Mouse (Mus musculus) hindbrain, embryonic 15.5 days (tissue): ENCODE measurements around the gene Alg5. TPM values are rescaled to one million over a fixed set of nuclear protein-coding genes. Genes with fewer than 3 reads are reported as not detected.

Experiments
- ATAC-seq: fragments of 200-750 bp; cut with Nextera tagmentation; 2 replicates; pipeline ENCODE4 v1.8.0; 2017; ENCODE audit warnings: low read depth, moderate number of reproducible peaks, moderate TSS enrichment; ENCODE audit not compliant: low FRiP score
- H3K27ac ChIP-seq: fragments of 300-500 bp; sonication (generic); replicated peaks from 2 replicates; pipeline ENCODE4 v1.5.1; 2015; ENCODE audit warnings: mild to moderate bottlenecking, inconsistent platforms
- H3K27me3 ChIP-seq: fragments of 300-500 bp; sonication (generic); 2 replicates; pipeline ENCODE4 v1.6.1; 2015; ENCODE audit warnings: control low read depth, inconsistent platforms
- H3K36me3 ChIP-seq: fragments of 300-500 bp; sonication (generic); 2 replicates; pipeline ENCODE4 v1.6.1; 2015; ENCODE audit warnings: control low read depth, inconsistent platforms
- H3K4me1 ChIP-seq: fragments of 300-500 bp; sonication (generic); replicated peaks from 2 replicates; pipeline ENCODE4 v1.6.1; 2015; ENCODE audit warnings: control low read depth, inconsistent platforms
- H3K4me2 ChIP-seq: fragments of 300-500 bp; sonication (generic); 2 replicates; pipeline ENCODE4 v1.6.1; 2015; ENCODE audit warnings: moderate library complexity, mild to moderate bottlenecking, inconsistent platforms
- H3K4me3 ChIP-seq: fragments of 300-500 bp; sonication (generic); 2 replicates; pipeline ENCODE4 v1.5.1; 2015; ENCODE audit warnings: mild to moderate bottlenecking, inconsistent platforms
- H3K9ac ChIP-seq: fragments of 300-500 bp; sonication (generic); 2 replicates; pipeline ENCODE4 v1.6.1; 2015; ENCODE audit warnings: inconsistent platforms
- H3K9me3 ChIP-seq: fragments of 300-500 bp; sonication (generic); 2 replicates; pipeline ENCODE4 v1.6.1; 2016; ENCODE audit warnings: control low read depth, inconsistent platforms
- WGBS: fragments of 180-500 bp; shearing (Covaris S2); methylation state at CpG from one replicate; pipeline ENCODE4 v1.1.7; 2015; 5-methylcytosine and 5-hydroxymethylcytosine counted together
- polyA plus RNA-seq: library from polyadenylated mRNA; unstranded; fragments of >200 nt; fragmentation: Nextera tagmentation; extraction: Ambion mirVana; gene quantifications from 2 replicates; pipeline ENCODE4 v1.2.1, GENCODE M21; 2015

Gene Alg5
- polyA plus RNA-seq, 1 experiment from 2014 or later = 45.4 TPM

DNA sequence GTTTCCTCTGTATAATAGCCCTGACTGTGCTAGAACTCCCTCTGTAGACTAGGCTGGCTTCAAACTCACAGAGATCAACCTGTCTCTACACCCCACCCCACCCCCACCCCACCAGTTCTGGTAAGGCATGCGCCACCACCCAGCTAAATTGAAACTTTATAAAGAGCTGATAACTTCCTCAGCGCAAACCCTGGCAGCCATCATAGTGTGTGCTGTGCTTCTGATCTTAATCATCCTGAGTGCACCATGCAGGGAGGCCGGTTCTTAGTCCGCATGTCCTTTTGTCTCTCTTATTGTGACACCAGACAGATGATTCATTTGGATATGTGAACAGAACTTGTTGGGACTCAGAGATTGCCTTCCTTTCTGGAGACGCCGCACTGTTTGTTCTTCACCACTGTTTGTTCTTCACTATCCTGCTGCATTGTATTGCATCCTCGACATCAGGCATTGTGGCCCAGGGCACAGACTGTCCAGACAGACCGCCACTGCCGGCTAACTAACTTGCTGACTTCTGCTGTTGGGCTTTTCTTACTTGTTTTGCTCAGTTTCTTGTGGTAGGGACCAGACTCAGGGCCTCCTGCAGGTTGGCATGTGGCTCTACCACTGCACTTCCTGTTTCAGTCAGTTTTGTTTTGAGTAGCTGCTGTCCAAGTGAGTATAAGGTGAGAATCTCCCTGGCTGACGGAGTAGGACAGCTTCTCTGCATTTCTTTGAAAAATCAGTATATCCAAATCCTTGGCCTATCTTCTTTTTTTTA is 11.4 kb upstream of the Alg5 start:
- Histone ChIP-seq H3K27me3 (no peaks in the 10 kb centered on the region), H3K27ac (no peak overlapping the region), H3K9ac (no peak overlapping the region), H3K4me2 (no peak overlapping the region), H3K4me1 (no peaks in the 10 kb centered on the region), H3K36me3 (peaks cover 60% of the 10 kb centered on the region), H3K9me3 (no peaks in the 10 kb centered on the region), H3K4me3 (no peak overlapping the region)
- no peak for ATAC-seq
- 77% methylated on average over 10 of the region's 10 CpGs for WGBS

DNA sequence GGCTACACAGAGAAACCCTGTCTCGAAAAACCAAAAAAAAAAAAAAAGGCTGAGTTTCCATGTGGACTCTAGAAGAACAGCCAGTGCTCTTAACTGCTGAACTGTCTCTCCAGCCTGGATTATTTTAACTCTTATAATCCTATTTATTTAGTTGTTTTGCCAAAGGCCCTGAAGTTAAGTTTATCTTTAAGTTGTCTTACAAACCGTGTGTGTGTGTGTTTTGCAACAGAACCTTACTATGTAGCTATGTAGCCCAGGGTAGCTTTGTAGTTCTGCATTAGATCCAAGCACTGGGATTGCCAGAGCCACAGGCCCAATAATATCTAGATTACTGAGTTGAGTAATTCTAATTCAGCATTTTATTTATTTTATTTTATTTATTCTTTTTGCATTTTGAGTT is 10.0 kb upstream of the Alg5 start:
- Histone ChIP-seq H3K4me3 (no peak overlapping the region), H3K4me1 (no peaks in the 10 kb centered on the region), H3K4me2 (no peak overlapping the region), H3K27me3 (no peaks in the 10 kb centered on the region), H3K9me3 (no peaks in the 10 kb centered on the region), H3K9ac (no peak overlapping the region), H3K36me3 (peaks cover 67% of the 10 kb centered on the region), H3K27ac (no peak overlapping the region)
- 91% methylated on average over 2 of the region's 2 CpGs for WGBS
- ATAC-seq = no peak

- H3K4me3 ChIP-seq = no peak overlapping the region
- H3K36me3 ChIP-seq = peaks cover 65% of the 10 kb centered on the region
- no peak overlapping the region for H3K9ac ChIP-seq
- no peaks in the 10 kb centered on the region for H3K9me3 ChIP-seq
- no peaks in the 10 kb centered on the region for H3K27me3 ChIP-seq
- no peaks in the 10 kb centered on the region for H3K4me1 ChIP-seq
- H3K27ac ChIP-seq = no peak overlapping the region
- WGBS = 90% methylated on average over 2 of the region's 2 CpGs
- ATAC-seq = no peak
- no peak overlapping the region for H3K4me2 ChIP-seq
Observed at GRCm38 (mm10) chr3:54727588-54727987, 7.8 kb upstream of the Alg5 start.

DNA sequence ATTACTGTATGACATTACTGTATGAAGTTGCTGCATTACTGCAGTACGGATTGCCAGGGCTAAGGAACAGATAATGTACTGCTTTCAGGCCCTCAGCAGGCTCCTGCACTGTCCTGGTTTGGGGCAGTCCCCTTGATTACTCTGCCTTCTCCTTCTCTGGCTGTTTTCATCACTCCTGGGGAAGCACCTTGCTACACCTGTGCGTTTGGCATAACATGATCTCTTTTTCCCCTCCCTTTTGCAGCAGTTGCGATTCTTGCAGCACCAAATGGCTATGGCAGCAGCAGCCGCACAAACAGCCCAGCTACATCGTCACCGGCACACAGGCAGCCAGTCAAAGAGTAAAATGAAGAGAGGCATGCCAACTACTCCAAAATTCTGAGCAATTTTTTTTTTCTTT is 7.2 kb upstream of the Alg5 start:
- Histone ChIP-seq H3K4me1 (peaks cover 5% of the 10 kb centered on the region), H3K36me3 (peaks cover 60% of the 10 kb centered on the region), H3K4me3 (no peak overlapping the region), H3K9ac (no peak overlapping the region), H3K27me3 (no peaks in the 10 kb centered on the region), H3K9me3 (no peaks in the 10 kb centered on the region), H3K4me2 (no peak overlapping the region), H3K27ac (no peak overlapping the region)
- WGBS = 98% methylated on average over 6 of the region's 6 CpGs
- ATAC-seq = no peak

- Histone ChIP-seq H3K27me3 (no peaks in the 10 kb centered on the region), H3K4me3 (no peak overlapping the region), H3K4me1 (peaks cover 23% of the 10 kb centered on the region), H3K27ac (no peak overlapping the region), H3K9ac (no peak overlapping the region), H3K4me2 (no peak overlapping the region), H3K36me3 (peaks cover 49% of the 10 kb centered on the region), H3K9me3 (no peaks in the 10 kb centered on the region)
- 92% methylated on average over 8 of the region's 8 CpGs for WGBS
- no peak for ATAC-seq
Observed at GRCm38 (mm10) chr3:54731626-54732150, 3.7 kb upstream of the Alg5 start.

GRCm38 (mm10) chr3:54732371-54732770 is 3.0 kb upstream of the Alg5 start:
- Histone ChIP-seq H3K9ac (no peak overlapping the region), H3K9me3 (no peaks in the 10 kb centered on the region), H3K36me3 (peaks cover 42% of the 10 kb centered on the region), H3K4me3 (no peak overlapping the region), H3K27me3 (no peaks in the 10 kb centered on the region), H3K4me1 (peaks cover 23% of the 10 kb centered on the region), H3K4me2 (no peak overlapping the region), H3K27ac (no peak overlapping the region)
- 97% methylated on average over 4 of the region's 4 CpGs for WGBS
- ATAC-seq = no peak

GRCm38 (mm10) chr3:54734411-54735246 is 710 bp upstream of the Alg5 start:
- H3K27me3 ChIP-seq = no peaks in the 10 kb centered on the region
- peak overlapping the region; percentile 98 for H3K9ac ChIP-seq
- peak; percentile 97 for ATAC-seq
- peaks cover 23% of the 10 kb centered on the region for H3K4me1 ChIP-seq
- H3K36me3 ChIP-seq = peaks cover 29% of the 10 kb centered on the region
- no peaks in the 10 kb centered on the region for H3K9me3 ChIP-seq
- under 1% methylated on average over 82 of the region's 84 CpGs for WGBS
- peak overlapping the region; percentile 99 for H3K27ac ChIP-seq
- peak overlapping the region; percentile 81 for H3K4me3 ChIP-seq
- H3K4me2 ChIP-seq = peak overlapping the region; percentile 70

DNA sequence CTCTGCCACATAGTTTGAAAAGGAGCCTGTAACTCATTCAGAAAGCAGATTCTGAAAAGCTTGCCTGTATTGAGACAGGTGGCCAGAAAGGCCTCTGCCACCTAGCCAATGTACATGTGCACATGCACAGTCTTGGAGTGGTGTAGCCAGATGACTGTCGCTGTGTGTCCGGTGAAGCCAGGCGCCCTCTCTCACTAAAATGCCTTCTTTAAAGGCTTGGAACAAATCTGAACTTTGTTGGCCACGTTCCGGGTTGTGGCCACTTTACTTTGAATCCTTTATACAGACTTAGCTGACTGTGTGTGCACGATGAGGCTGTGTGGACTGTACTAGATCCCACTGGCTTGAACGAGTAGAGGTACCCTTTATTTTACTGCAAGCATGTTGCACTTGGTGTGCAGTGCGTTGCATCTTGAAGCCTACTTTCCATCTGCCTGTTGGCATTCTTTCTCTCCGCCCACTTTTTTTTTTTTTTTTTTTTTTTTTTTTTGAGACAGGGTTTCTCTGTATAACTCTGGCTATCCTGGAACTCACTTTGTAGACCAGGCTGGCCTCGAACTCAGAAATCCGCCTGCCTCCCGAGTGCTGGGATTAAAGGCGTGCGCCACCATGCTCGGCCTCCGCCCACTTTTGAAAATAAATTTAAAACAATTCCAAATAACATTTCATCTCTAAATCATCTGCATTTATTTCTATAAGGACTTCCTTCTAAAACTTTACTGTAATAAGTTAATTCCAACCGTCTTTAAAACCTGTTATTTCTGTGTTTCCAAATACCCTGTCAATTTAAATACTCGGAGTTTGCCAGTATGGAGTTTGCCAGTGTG is 975 bp downstream of the Alg5 start:
- 56% methylated on average over 18 of the region's 18 CpGs for WGBS
- H3K4me2 ChIP-seq = peak overlapping the region; percentile 70
- peak overlapping the region; percentile 81 for H3K4me3 ChIP-seq
- no peaks in the 10 kb centered on the region for H3K27me3 ChIP-seq
- peak overlapping the region; percentile 99 for H3K27ac ChIP-seq
- H3K9me3 ChIP-seq = no peaks in the 10 kb centered on the region
- peaks cover 23% of the 10 kb centered on the region for H3K4me1 ChIP-seq
- peak overlapping the region; percentile 98 for H3K9ac ChIP-seq
- peaks cover 27% of the 10 kb centered on the region for H3K36me3 ChIP-seq
- no peak for ATAC-seq

GRCm38 (mm10) chr3:54737317-54737716 is 2.0 kb downstream of the Alg5 start:
- H3K9ac ChIP-seq = no peak overlapping the region
- H3K27ac ChIP-seq = no peak overlapping the region
- no peak for ATAC-seq
- no peak overlapping the region for H3K4me2 ChIP-seq
- peaks cover 23% of the 10 kb centered on the region for H3K4me1 ChIP-seq
- 97% methylated on average over 8 of the region's 8 CpGs for WGBS
- no peaks in the 10 kb centered on the region for H3K27me3 ChIP-seq
- no peaks in the 10 kb centered on the region for H3K9me3 ChIP-seq
- H3K4me3 ChIP-seq = no peak overlapping the region
- peaks cover 30% of the 10 kb centered on the region for H3K36me3 ChIP-seq

GRCm38 (mm10) chr3:54741965-54742364 is 6.6 kb downstream of the Alg5 start:
- no peaks in the 10 kb centered on the region for H3K9me3 ChIP-seq
- no peaks in the 10 kb centered on the region for H3K27me3 ChIP-seq
- no peak overlapping the region for H3K4me3 ChIP-seq
- ATAC-seq = no peak
- H3K4me1 ChIP-seq = no peaks in the 10 kb centered on the region
- H3K4me2 ChIP-seq = no peak overlapping the region
- H3K36me3 ChIP-seq = peaks cover 74% of the 10 kb centered on the region
- no peak overlapping the region for H3K9ac ChIP-seq
- no peak overlapping the region for H3K27ac ChIP-seq
- 97% methylated on average over 11 of the region's 11 CpGs for WGBS

- peaks cover 94% of the 10 kb centered on the region for H3K36me3 ChIP-seq
- ATAC-seq = no peak
- no peaks in the 10 kb centered on the region for H3K4me1 ChIP-seq
- H3K27me3 ChIP-seq = no peaks in the 10 kb centered on the region
- no peak overlapping the region for H3K4me2 ChIP-seq
- WGBS = 67% methylated on average over 5 of the region's 5 CpGs
- H3K9ac ChIP-seq = no peak overlapping the region
- H3K9me3 ChIP-seq = no peaks in the 10 kb centered on the region
- no peak overlapping the region for H3K27ac ChIP-seq
- H3K4me3 ChIP-seq = no peak overlapping the region
Observed at GRCm38 (mm10) chr3:54745799-54746198, 10.5 kb downstream of the Alg5 start.
